25 mouse cellular contexts compared by ENCODE assay signal in genomic region chr2:153772950-153773349, GRCm38 (mm10). TPM values are rescaled to one million over a fixed set of nuclear protein-coding genes. Genes with fewer than 3 reads are reported as not detected.
DNase-seq lines count a peak whose midpoint lies in the region; ATAC-seq and TF ChIP-seq lines count a peak whose summit lies in the region.
"Had no signal": no experiment of that assay in that cellular context is flagged by ENCODE, and none has a peak within 500 bp of the region (broad histone marks: within the 10 kb centered on the region; RNA-seq: fewer than 3 reads in every experiment).

No protein-coding gene starts in this region.

- no peak overlapping the region for H3K4me2 ChIP-seq in lung, embryonic 15.5 days
- no peak overlapping the region for H3K4me2 ChIP-seq in lung, postnatal 0 days (replicated peaks; ENCODE audit: low read depth, low read length)
- H3K4me2 ChIP-seq: embryonic facial prominence, embryonic 13.5 days; embryonic facial prominence, embryonic 15.5 days; forebrain, embryonic 12.5 days had no signal

- peaks cover 17% of the 10 kb centered on the region; the same call in 1 of the 2 replicates for H3K36me3 ChIP-seq in lung, embryonic 15.5 days
- no peaks in the 10 kb centered on the region; the same call in 1 of the 2 replicates for H3K36me3 ChIP-seq in lung, postnatal 0 days (ENCODE audit: insufficient read depth, low read length)

- WGBS in lung, embryonic 15.5 days: 45% methylated on average over 4 of the region's 4 CpGs
- 71% methylated on average over 4 of the region's 4 CpGs for WGBS in lung, adult 2 months
- 64% methylated on average over 4 of the region's 4 CpGs for WGBS in lung, postnatal 0 days

- H3K9me3 ChIP-seq in lung, embryonic 15.5 days: no peaks in the 10 kb centered on the region
- H3K9me3 ChIP-seq in lung, postnatal 0 days (ENCODE audit: low read length): no peaks in the 10 kb centered on the region
- H3K9me3 ChIP-seq: embryonic facial prominence, embryonic 13.5 days; embryonic facial prominence, embryonic 15.5 days; forebrain, embryonic 12.5 days had no signal

- H3K27me3 ChIP-seq in lung, embryonic 15.5 days: no peaks in the 10 kb centered on the region
- no peaks in the 10 kb centered on the region for H3K27me3 ChIP-seq in lung, postnatal 0 days (replicated peaks; ENCODE audit: insufficient read depth, low read length)
- H3K27me3 ChIP-seq: embryonic facial prominence, embryonic 13.5 days; embryonic facial prominence, embryonic 15.5 days; forebrain, embryonic 12.5 days had no signal

- TF ChIP-seq CTCF in lung, adult 2 months (IDR thresholded peaks at IDR 0.05; ENCODE audit: insufficient read depth, low read length): no peak
- no peak for TF ChIP-seq CTCF in lung, postnatal 0 days (IDR thresholded peaks at IDR 0.05)

- 0 out of 2 replicates have a peak, but pooled peaks cover 6% of the 10 kb centered on the region for H3K4me1 ChIP-seq in lung, embryonic 15.5 days
- H3K4me1 ChIP-seq in lung, adult 2 months (ENCODE audit: control insufficient read depth, insufficient read depth, low read length): no peaks in the 10 kb centered on the region
- no peaks in the 10 kb centered on the region for H3K4me1 ChIP-seq in lung, postnatal 0 days (ENCODE audit: insufficient read depth, low read depth, low read length)
- H3K4me1 ChIP-seq: embryonic facial prominence, embryonic 13.5 days; embryonic facial prominence, embryonic 15.5 days; forebrain, embryonic 10.5 days; forebrain, embryonic 12.5 days had no signal

- no peak for TF ChIP-seq EP300 in lung, postnatal 0 days (IDR thresholded peaks at IDR 0.05)

- H3K4me3 ChIP-seq in lung, embryonic 15.5 days: no peak overlapping the region
- H3K4me3 ChIP-seq in lung, adult 2 months (replicated peaks; ENCODE audit: extremely low read depth, low read depth, low read length): no peak overlapping the region
- H3K4me3 ChIP-seq in lung, postnatal 0 days (ENCODE audit: low read depth, low read length): no peak overlapping the region
- H3K4me3 ChIP-seq: embryonic facial prominence, embryonic 13.5 days; embryonic facial prominence, embryonic 15.5 days; erythroblast, embryonic 14.5 days; forebrain, embryonic 10.5 days; forebrain, embryonic 12.5 days had no signal

- TF ChIP-seq POLR2A in lung, adult 2 months (IDR thresholded peaks at IDR 0.05; ENCODE audit: borderline replicate concordance, extremely low read depth, low read depth, low read length): no peak

- ATAC-seq in lung, embryonic 15.5 days (ENCODE audit: borderline replicate concordance, extremely low read depth, low FRiP score, low TSS enrichment): no peak
- peak; percentile 60 for ATAC-seq in lung, postnatal 0 days
- ATAC-seq: forebrain, embryonic 14.5 days had no signal

- DNase-seq in lung, adult 2 months: no peak
- DNase-seq in lung, postnatal 0 days (ENCODE audit: low spot score): peak; percentile 69
- no peak for DNase-seq in lung, postnatal 14 days
- DNase-seq in lung, postnatal 25 days (ENCODE audit: low spot score): peak; percentile 23
- DNase-seq in lung, postnatal 36 days: peak; percentile 49
- no peak for DNase-seq in layer of hippocampus, postnatal 36 days
- DNase-seq: adrenal gland, adult 2 months; adrenal gland, postnatal 10 days; adrenal gland, postnatal 25 days; cerebellum, adult 11 months; cerebellum, adult 18-20 months; cerebellum, adult 8-10 months; cerebellum, adult 9-11 months; cerebellum, postnatal 14 days; cerebellum, postnatal 36 days; embryo, embryonic 11 days had no signal

- H3K9ac ChIP-seq in lung, embryonic 15.5 days: no peak overlapping the region
- H3K9ac ChIP-seq in lung, postnatal 0 days (replicated peaks; ENCODE audit: low read depth): no peak overlapping the region
- H3K9ac ChIP-seq: embryonic facial prominence, embryonic 13.5 days; embryonic facial prominence, embryonic 15.5 days; forebrain, embryonic 12.5 days had no signal

- peak overlapping the region; percentile 64 for H3K27ac ChIP-seq in lung, embryonic 15.5 days
- no peak overlapping the region for H3K27ac ChIP-seq in lung, postnatal 0 days (ENCODE audit: low read length)
- H3K27ac ChIP-seq: embryonic facial prominence, embryonic 13.5 days; embryonic facial prominence, embryonic 15.5 days; forebrain, embryonic 10.5 days; forebrain, embryonic 12.5 days had no signal

RNA-seq across cellular contexts. Expression of gene Efcab8, which starts 6.8 kb away (rescaled TPM):
- polyA plus RNA-seq in lung, embryonic 15.5 days (2015; fragmentation: Nextera tagmentation; extraction: Ambion mirVana): 0.08 TPM in 1 of 2 replicates, not detected in the other
- polyA plus RNA-seq in lung, adult 2 months (2012; rRNA removed): 0.19 and 0.33 TPM in 2 replicates
- 0.05 TPM in 1 of 2 replicates, not detected in the other for polyA plus RNA-seq in lung, postnatal 0 days (2015; fragmentation: Nextera tagmentation; extraction: Ambion mirVana)
- total RNA-seq in layer of hippocampus, postnatal 36 days (2021): under 1 TPM; 0.07 to 0.40 TPM
- total RNA-seq: common myeloid progenitor, adult 5-6 weeks had no signal
- polyA plus RNA-seq: embryonic facial prominence, embryonic 11.5 days; embryonic facial prominence, embryonic 13.5 days; embryonic facial prominence, embryonic 15.5 days; forebrain, embryonic 10.5 days; forebrain, embryonic 12.5 days; forebrain, embryonic 14.5 days had no signal

RNA-seq across cellular contexts. Expression of gene Mapre1, which starts 31.9 kb away (rescaled TPM):
- 257 and 262 TPM in 2 replicates for polyA plus RNA-seq in lung, embryonic 15.5 days (2015; fragmentation: Nextera tagmentation; extraction: Ambion mirVana)
- 7.4 and 11.5 TPM in 2 replicates for polyA plus RNA-seq in lung, adult 2 months (2012; rRNA removed)
- 145 and 164 TPM in 2 replicates for polyA plus RNA-seq in lung, postnatal 0 days (2015; fragmentation: Nextera tagmentation; extraction: Ambion mirVana)
- 10 to 100 TPM; 84.1 to 92.7 TPM for total RNA-seq in layer of hippocampus, postnatal 36 days (2021)

Comparison
In these comparisons a context has a peak if more than half of its experiments do, and no peak if none do; other contexts are left out.
1. DNase-seq: peak in lung, postnatal 0 days (single experiment), lung, postnatal 25 days (single experiment) and lung, postnatal 36 days (single experiment); none in lung, adult 2 months (single experiment), lung, postnatal 14 days (single experiment) and layer of hippocampus, postnatal 36 days (0 of 2).
2. RNA of gene Mapre1, which starts 31.9 kb away (polyA plus RNA-seq): 257 to 262 TPM in lung, embryonic 15.5 days and 145 to 164 TPM in lung, postnatal 0 days; 7.4 to 11.5 TPM in lung, adult 2 months; every median in the first group is over 10 times any median in the second.